Mouse (Mus musculus) heart, adult 8-10 months (tissue): ENCODE results near the gene Mapk10. TPM values are rescaled to one million over a fixed set of nuclear protein-coding genes. Genes with fewer than 3 reads are reported as not detected.
A peak's percentile ranks its signal among the peaks of the same experiment; 100 is the strongest.

ENCODE experiments used
- DNase-seq: peaks from one replicate; pipeline ENCODE4 v3.0.0; 2022; ENCODE audit warnings: low spot score
- total RNA-seq, 4 experiments: library from RNA; stranded (reverse); gene quantifications; 2 replicates each; pipeline ENCODE4 v1.2.4; 2022

Gene Mapk10
- total RNA-seq, 4 experiments from 2014 or later: 25.7 to 37.2 (median 31.2) TPM

DNA sequence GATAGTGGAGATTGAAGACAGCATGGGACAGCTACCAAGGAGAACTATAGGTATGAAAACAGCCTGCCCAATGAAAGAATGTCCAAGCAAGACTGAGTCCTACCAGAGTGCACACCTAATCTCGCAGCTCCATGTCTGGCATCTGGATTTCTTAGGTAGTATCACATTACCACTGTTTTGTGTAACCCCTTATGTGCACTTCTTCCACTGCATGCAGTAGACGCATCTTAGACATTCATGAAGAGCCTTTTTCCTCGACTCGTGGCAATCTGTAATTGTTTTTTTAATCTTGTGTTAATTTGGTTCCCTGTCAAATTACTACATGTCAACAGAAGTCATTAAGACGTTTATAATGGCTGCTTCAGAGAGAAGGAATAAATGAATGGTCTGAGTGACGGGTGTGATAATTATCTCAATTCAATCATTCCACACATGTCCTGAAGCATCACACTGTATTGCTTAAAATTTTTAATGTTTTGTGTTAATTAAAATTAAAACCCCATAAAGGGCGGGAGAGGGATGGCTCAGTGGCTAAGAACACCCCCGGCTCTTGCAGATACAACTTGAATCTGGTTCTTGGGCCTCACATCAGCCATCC is 160.7 kb downstream of the Mapk10 start:
- no peak for DNase-seq

DNA sequence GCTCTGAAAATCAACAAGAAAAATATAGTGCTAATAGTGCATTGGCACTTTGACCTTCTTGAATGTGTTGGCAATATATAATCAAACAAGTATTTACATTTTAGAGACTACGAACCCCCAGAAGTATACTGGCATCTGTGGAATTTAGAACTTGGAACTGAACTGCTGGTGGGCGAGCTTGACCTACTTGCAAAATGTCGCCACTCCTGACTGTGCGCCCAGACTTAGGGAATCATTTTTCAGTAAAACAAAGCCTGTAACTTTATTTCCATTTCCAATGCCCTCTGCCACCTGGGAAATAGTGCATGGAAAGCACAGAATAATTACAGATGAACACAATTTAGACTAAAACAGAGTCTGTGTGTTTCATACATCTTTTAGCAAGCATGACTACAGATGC is 163.1 kb downstream of the Mapk10 start:
- no peak for DNase-seq

DNA sequence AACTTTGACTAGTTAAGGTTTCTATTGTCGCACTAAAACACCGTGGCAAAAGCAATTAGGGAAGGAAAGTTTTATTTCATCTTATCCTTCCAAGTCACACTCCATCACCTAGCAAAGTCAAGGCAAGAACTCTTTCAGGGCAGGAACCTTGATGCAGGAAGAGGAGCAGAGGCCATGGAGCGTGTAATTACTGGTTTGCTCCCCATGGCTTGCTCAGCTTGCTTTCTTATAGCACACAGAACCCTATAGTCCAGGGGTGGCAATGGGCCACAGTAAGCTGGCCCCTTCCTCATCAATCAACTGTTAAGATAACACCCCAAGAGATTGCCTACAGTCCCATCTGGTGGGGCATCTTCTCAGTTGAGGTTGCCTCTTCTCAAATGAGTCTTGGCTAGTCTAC is 173.4 kb downstream of the Mapk10 start:
- no peak for DNase-seq

DNA sequence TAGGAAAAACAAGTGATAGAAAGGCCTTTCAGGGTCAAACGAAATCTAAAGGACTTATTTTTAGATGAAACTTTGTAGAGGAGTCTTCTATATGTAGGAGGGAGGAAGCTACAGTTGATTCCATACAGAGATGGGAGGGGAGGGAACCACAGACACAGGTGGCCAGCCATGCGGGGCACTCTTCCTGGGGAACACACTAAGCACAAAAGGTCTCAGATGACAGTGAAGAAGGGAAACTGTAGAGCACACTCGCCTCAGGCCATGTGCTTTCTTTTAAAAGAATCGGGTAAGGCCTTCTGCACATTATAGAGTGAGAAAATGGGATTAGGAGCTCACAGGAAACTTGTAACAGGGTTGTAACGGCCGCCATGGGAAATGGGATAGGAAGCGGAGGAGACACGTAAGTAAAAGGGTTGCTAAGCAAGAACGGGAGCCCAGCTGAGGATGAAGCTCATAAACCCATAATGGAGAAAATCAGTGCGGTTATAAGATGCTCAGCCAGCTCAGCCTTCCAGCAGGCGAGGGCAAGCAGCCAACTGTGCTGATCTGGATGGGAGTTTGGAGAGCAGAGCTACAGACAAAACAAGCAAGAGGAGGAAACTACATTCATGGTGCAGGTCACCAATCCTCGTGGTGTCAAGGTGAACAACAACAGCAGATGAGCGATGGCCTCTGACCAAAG is 182.1 kb downstream of the Mapk10 start:
- no peak for DNase-seq

DNA sequence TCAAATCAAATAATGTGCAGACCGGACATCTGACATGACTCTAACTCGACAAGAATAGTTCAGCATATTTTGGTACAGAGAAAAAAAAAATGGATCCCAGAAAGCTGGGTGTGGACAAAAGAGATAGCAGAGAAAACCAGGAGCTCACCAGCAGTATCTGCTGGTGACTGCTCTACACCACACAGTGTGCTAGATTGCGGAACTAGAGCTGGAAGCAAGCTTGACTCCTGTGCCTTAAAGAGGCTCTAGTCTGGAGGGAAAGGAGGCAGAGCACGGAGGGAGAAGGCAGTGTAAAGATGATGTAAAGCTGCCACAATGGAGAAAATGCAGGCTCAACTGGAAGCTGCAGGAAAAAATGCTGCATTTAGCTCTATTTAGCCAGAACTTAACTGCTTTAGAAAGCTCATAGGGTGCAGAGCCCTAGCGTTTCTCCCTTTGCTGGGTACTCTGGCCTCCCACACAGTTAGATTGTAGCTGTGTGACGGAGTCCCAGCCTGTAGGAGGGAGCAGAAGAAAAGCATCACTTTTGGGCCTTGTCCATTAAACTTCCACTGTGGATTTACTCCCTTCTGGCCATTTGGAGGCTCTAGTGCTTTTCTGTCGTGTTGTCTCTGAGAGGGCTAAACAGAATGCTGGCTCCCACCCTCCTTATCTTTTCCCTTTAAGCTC is 188.5 kb downstream of the Mapk10 start:
- DNase-seq: no peak

DNA sequence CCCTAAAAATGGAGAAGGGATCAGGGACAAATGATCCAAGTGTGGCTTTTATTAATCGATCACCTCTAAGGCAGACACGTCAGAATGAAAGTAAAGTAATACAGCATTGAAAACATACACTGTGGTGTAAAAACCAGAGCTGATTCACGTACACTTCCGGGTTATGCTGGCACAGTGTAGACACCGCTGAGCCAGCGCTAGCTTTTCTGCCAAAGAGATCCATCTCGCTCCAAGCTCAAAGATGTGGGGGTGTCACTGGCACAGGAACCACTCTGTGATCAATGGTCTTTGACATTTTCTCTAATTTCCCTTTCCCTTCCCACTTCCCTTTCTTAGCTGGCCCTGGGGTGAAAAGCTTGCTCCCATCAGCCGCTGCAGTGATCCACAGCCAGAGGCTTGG is 189.7 kb downstream of the Mapk10 start:
- no peak for DNase-seq

DNA sequence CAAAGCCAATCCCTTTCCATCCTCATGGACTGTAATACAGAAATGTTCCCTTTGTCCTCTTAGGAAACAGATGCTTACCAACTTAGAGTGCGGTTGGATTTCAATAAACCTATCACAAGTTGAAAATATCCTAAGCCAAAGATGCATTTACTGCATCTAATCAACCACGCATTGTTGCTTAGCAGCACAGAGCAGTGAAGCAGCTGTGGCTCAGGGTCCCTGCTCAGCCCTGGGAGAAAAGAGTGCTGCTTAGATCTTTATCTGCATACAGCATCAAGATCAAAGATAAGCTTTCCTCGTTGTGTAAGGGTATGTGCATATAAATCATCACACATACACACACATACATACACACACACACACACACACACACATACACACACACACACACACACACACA is 190.2 kb downstream of the Mapk10 start:
- no peak for DNase-seq

DNA sequence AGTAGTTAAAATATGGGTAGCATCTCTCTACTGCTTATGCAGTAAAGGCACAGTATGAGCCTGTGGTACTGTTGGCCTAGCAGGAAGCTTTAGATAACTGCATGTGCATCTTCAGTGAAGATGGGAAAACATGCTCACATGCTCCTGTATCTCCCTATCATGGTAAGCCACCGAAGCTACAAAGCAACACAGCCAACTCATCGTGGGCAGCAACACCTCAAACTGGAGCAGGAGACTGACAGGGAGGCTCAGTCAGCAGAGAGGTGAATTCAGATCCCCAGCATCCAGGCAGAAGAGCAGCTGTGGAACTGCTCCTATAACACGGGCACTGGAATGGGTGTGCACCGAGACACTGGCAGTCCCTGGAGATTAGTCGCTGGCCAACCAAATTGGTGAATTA is 191.0 kb downstream of the Mapk10 start:
- no peak for DNase-seq

DNA sequence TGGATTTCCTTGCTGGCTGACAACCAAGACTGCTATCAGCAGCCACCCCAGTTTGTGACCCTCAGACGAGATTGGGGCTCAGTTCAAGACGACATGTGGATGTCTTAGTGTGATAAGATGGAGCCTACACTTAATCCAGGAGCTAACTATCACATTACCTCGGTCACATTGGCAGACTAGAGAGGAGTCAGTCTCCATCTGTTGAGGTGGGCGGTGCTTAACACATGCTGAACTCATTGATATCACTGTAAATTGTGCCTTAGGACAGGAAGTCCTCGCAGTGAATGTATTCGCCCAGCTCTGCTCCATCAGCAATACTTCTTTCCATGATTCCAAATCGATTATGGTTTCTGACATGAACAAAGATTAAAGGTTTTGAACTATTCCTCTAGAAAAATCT is 193.5 kb downstream of the Mapk10 start:
- no peak for DNase-seq

DNA sequence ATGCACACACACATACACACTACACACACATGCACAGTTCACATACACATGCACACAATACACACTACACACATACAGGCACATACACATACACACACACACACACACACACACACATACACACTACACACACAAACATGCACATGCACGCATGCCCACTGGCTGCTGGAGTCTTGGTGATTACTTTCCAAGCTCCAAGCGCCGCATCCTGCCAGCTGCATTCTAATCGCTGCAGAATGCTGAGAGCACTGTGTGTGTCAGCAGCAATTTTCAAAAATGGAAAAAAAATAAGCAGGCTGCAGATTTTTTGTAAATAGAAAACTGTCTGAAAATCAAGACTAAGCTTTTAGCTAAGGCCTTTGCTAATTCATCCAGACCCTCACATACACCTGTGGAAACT is 196.8 kb downstream of the Mapk10 start:
- no peak for DNase-seq

DNA sequence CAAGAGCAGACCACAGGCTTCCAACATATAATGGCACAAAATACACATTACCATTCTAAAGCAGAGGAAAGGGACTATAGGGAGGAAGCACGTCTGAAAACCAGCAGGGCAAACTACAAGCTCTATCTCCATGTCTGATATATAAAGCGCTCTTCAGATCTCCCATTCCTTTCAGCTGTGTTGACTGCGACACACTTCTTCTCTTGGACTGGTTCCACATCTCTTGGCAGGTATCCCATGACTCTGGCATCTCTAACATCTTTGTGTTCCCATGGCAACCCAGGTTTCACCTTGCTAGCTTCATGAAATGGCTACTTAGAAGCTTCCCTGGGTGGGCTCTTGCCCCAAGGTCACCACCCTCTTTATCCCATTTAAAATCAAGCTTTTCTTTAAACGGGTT is 202.2 kb downstream of the Mapk10 start:
- no peak for DNase-seq

DNA sequence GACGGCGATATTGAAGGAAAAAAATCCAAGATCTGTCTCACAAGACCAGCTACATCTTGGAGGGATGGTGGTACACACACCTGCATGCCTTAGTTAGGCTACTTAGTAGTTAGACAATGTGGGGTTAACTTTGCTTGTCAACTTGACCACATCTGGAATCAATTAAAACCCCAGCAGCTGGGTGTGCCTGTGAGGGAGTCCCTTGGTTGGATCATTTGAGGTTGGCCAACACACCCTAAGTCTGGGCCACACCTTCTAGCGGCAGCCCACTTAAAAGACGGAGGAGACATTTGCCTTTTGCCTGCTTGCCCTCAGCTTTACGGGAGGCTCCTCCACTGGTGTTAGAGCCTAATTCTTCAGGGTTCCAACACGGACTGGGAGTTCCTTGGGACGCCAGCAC is 209.0 kb downstream of the Mapk10 start:
- no peak for DNase-seq

DNA sequence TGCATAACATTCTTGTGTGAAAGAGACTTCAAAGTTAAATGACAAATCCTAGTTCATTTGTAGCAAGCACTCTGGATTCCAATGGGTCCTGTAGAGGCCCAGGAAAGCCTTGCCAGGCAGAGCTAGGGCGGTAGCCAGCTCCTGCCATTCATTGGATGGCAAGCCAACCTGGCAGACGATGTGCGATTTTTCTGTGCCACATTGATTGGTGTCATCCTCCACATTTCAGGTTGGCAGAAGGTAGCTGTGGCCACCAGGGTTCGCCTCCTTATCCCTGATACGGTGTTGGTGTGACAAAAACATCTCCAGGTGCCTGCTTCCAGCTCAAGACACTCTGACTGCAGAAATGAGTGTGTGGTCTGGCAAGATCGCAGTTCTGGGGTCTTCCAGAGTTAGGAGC is 210.6 kb downstream of the Mapk10 start:
- no peak for DNase-seq

DNA sequence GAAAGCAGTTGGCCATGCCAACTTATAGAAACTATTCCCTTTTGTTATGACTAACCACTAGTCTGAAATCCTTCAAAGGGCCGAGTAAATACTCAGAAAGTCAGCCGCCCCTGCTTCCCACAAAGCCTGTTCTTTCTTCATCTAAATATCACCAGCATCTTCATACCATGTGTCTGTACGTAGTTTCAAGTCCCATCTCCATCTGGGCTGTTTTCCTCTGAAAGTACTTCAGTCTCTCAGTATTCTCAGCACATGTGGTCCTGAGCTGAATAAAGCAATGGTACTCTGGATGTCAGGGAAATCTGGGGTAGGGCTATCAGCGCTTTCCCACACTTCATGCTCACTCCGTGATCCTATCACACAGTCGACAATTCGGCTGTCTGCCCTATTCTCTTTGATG is 212.6 kb downstream of the Mapk10 start:
- DNase-seq: no peak

DNA sequence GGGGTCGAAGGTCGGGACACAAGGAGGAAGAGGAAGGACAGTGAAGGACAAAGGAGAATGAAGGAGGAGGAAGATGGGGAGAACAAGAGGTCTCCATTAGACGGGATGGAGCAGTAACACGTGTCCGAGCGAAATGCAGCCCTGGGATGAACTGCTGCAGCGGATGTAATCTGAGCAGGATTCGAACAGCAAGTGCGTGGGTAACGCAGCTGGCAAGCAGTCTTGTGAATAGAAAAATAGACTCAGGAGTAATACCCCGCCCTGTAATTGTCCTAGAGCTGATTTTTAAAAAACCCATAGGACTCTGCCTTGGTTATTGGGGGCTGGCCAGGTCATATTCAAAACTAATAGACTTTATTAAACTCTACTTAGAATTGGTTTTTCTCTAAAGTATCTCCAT is 213.2 kb downstream of the Mapk10 start:
- no peak for DNase-seq

DNA sequence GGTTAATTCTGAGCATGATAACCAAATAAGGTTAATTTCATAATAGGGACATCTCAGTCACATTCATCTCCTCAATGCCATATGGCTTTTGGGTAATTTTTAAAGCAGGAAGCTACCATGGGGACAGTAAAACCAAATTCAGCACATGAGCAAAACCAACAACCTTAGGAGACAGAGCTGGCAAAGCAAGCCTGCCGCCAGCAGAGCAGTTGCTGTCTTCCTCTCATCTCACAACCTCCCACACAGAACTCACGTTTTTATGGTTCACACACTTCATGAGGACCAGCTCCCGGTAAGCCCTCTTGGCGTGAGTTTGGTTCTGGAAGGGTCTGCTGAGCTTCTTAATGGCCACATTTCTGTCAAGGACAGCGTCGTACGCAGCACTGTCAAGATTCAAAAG is 214.8 kb downstream of the Mapk10 start:
- DNase-seq: no peak

DNA sequence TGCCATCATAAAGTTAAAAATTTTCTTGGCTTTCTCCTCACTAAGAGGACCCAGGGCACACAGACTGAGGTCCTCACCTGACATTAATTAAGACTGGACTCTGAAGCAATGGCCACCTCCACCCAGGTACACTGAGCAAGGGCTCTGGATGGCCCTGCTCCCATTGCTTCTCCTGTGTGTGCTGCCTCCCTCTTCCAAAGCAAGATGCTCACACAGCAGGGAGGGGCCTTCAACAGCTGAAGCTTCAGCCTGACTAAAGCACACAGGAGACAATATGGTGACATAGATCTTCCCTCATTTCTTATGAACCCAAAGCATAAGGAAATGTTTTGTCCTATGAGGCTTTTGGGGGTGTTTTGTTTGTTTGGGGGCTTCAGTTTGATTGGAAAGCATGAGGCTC is 215.2 kb downstream of the Mapk10 start:
- no peak for DNase-seq

DNA sequence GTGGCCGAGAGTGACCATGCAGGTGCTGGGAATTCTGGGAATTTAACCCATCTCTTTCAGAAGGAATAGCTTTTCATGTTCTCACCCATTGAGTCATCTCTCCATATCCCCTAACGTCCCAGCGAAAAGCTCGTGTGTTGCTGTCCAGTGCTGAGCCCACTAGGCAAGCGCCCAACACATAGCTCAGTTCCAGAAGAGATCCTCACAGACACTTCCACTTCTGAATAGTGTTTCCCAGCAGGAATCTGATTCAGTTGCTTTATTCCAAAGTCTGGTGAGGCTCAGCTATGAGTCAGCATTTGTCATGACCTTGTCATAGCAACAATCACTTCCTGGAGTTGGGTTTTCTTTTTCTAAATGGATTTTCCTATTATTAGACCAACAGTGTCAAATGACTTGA is 217.2 kb downstream of the Mapk10 start:
- DNase-seq: peak; percentile 21

DNA sequence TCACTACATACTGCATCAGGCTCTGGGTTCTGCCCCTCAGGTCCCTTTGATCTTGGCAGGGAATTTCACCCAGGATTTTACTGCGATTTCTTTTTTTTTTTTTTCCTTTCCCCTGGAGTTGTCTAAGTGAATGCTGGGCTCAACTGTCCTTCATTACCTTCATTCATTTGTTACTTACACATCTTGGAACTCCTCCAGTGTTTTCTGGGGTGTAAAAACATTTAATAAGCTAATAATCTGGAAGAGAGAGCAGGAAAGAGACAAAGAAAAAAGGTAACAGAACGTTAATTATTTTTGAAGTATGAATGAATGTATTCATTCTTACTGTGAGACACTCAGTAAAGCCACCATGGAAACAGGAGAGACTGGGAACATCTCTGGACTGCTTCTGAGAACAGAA is 219.4 kb downstream of the Mapk10 start:
- DNase-seq: no peak

DNA sequence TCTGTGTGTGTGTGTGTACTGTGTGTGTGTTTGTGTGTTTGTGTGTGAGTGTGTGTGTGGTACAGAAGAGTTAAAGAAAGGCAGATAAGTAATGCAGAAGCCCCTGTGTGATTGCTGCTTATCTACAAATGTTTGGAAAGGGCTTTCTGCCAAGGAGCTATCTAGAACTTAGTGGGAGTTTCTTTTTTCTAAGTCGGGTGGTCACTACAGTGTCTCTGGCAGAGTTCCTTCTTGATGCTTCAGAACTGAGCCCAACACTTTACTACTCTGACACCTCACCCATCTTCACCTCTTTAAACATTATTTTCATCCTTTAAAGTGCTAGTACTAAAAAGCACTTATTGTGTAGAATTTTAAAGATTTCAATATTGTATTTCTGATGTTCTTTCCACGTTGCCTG is 232.8 kb downstream of the Mapk10 start:
- no peak for DNase-seq

DNA sequence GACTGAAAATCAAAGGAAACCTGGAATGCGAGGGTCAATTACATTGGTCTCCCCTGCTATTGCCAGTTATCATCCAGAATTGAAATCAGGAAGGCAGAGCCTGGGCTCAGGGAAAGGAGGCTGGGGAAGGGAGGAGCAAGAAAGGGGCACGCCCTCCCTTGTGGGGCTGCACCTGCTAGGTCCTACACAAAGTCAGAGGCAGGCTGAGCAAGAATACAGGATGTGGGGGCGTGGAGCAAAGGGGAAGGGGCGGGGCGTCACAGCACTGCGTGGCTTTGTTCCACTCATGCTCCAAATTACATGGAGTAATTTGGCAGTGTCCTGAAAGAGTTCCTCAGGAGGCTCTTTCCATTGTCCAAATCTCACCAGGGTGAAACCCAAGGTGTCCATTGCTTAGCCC is 234.0 kb downstream of the Mapk10 start:
- DNase-seq: no peak

DNA sequence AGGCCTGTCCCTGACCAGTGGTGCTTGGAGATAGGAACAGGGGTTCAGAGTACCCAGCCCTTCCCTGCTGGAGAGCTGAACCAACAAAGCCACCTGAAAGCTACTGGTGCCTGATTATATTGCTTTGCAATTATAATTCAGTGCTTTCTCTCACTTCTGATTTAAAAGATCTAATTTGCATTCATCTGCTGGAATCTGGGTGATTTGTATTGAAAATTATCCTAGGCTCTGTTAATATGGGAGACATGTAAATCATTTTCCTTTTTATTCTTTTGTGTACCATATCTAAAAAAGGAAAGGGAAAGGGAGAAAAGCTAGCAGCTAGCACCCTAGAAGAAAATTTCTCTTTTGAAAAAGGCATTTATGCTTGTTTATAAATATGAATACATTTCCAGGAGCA is 234.6 kb downstream of the Mapk10 start:
- DNase-seq: no peak

DNA sequence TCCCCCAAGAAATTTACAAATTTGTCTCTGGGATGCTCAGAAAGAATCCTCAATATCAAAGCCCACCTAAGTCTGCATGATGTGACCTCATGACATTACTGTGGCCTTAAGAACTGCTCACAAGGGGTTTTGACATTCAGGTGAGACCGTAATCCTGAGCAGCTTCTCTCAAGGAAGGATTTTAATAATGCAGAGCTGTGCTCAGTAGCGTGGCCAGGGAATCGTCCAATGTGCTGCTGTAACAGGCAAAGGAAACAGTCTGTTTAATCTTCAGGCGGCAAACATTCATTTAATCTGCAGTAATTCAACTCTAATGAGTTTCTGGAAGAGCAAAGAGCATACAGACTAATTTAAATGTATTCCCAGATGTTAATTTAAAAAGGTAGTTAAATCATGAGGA is 236.7 kb downstream of the Mapk10 start:
- no peak for DNase-seq
